Mouse (Mus musculus) cerebral cortex, adult 2 months (tissue): ENCODE measurements around the gene Msi2.

Experiments used
- WGBS: fragments of 180-500 bp; shearing (Covaris S2); methylation state at CpG from one replicate; pipeline ENCODE4 v1.1.7; 2018; 5-methylcytosine and 5-hydroxymethylcytosine counted together

The Msi2 gene

DNA sequence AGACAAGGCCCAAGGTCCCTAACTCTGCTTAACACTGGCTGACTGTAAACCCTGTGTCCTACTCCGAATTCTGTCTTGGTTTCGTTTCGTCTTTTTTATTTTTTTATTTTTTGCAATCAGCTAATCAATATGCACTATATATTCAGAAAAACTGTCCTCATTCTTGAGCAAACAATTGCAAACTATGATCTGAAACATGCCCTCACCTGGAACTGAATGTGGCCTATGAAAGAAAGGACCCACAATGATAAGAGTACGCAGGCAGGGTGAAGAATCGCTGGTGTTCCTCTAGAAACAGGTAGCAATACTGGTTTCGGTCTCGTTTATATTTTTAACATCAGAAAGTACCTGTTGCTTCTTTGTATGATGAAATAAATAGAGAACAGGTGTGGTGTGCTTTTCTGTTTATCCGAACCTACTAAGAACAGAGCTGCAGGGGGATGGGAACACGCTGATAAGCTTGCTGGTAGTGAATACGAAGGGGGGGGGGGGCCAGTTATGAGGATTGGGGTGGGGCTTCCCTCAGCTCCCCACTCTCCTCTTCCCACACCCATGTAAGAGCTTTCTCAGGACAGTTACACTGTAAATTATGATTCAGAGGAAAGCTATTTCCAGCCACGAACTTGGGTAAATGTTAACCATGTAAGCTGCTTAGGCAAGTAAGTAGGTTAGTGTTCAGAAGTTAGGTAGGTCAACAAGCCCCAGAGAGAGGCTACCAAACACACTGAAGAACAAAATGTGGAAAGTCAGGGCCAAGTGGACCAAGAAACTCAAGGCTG, 103.6 kb downstream of the Msi2 start:
- WGBS, result 83% methylated on average over 11 of the region's 11 CpGs

- 54% methylated on average over 11 of the region's 11 CpGs for WGBS
Measured at GRCm38 (mm10) chr11:88613771-88614526, 104.4 kb downstream of the Msi2 start.

- 71% methylated on average over 6 of the region's 6 CpGs for WGBS
Measured at GRCm38 (mm10) chr11:88613008-88613407, 105.3 kb downstream of the Msi2 start.

- 87% methylated on average over 7 of the region's 7 CpGs for WGBS
Measured at GRCm38 (mm10) chr11:88612141-88612540, 106.2 kb downstream of the Msi2 start.

- 95% methylated on average over 6 of the region's 6 CpGs for WGBS
Measured at GRCm38 (mm10) chr11:88610809-88611208, 107.5 kb downstream of the Msi2 start.

GRCm38 (mm10) chr11:88610112-88610511, 108.2 kb downstream of the Msi2 start:
- 98% methylated on average over 1 of the region's 1 CpGs for WGBS

DNA sequence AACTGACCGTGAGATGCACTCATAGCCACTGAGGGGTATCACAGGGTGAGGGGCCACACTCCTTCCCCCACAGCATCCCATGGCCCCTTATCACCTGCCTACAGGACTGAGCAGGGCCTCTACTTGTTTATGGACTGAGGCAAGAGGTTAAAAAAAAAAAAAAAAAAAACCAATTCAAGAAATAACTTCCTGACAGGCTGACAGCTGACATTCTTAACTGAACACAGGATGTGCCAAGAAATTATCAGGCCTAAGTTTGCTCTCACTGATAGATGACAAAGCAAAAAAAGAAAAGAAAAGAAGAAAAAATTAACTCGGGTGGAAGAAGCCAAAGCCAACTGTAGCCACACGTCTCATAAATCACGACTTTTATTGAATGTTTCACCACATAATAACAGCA, 109.7 kb downstream of the Msi2 start:
- WGBS, result 64% methylated on average over 4 of the region's 4 CpGs

GRCm38 (mm10) chr11:88607725-88608383, 110.5 kb downstream of the Msi2 start:
- WGBS, result 76% methylated on average over 12 of the region's 12 CpGs

GRCm38 (mm10) chr11:88605771-88606170, 112.5 kb downstream of the Msi2 start:
- WGBS, result 80% methylated on average over 6 of the region's 6 CpGs

DNA sequence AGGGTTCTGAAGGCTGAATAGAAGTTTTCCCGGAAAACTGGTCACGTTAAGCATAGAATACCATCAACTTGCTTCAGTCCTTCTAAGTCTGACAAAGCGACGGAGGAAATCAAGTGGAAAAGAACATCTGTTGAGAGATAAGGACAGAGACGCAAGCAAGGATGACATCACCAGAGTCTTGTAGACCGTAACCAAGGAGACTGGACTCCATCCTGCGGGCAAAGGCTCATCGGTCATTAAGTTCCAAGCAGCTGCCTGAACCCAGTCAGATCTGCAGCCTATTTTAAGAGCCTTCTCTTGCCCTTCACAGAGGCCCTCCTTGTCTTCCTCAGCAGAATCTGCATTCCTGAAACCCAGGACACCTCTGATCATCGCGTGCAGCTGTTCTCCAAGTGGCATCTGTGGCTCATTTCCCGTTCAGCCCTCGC, 113.2 kb downstream of the Msi2 start:
- 77% methylated on average over 12 of the region's 12 CpGs for WGBS

GRCm38 (mm10) chr11:88604635-88605034, 113.7 kb downstream of the Msi2 start:
- 75% methylated on average over 2 of the region's 2 CpGs for WGBS

GRCm38 (mm10) chr11:88603366-88603765, 114.9 kb downstream of the Msi2 start:
- WGBS, result 89% methylated on average over 11 of the region's 11 CpGs

GRCm38 (mm10) chr11:88602471-88603120, 115.7 kb downstream of the Msi2 start:
- 84% methylated on average over 7 of the region's 7 CpGs for WGBS

DNA sequence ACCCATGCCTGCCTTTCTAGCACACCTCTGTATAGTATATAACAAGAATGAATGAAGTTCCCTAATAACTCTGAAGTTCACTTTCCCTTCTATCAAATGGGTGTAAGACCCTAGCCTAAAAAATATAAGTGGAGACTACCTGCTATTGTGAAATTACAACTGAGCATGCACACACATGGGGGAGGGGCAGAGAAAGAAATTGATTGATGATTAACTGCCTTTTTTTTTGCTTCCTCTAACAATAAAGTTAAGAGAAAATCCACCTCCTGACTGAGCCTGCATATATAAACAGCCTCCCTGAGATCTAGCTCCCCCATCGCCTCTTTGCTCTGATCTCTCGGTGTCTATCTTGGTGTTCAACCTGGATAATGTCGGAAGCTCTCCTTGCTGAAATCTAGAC, 118.1 kb downstream of the Msi2 start:
- WGBS, result 95% methylated on average over 3 of the region's 3 CpGs

DNA sequence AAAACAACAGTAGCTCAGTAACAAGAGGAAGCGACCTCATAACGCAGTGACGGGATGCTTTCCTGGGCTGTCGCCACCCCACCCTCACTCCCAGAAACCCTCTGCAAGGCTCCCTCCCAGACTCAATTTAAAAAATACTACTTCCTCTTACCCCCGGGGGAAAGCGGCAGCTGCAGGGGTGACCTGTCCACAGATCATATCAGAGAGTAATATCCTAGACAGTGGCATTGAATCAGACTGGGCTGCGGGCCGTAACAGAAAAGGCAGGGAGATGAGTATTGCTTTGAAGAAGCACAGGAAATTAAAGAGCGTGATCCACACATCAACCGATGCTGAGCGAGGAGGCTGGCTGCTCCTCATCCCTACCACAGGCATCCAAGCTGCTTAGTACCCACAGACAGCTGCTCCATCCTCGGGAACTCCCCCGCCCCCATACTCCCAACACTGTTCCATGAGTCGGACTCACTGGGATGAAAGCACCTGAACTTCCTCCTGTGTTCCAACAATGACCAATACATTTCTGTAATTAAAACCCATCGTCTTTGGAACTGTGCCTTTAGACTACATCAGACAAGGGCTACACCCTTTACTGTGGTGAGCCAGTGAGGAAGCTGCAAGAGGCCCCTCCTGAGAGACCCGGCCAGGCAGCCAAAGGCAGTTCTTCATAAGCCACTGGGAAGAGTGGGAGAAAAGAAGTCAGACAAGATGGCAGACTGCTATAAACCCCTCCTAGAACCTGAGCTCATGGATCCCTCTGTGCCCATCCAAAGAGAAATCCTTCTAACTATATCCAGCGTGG, 118.8 kb downstream of the Msi2 start:
- WGBS, result 47% methylated on average over 17 of the region's 17 CpGs

DNA sequence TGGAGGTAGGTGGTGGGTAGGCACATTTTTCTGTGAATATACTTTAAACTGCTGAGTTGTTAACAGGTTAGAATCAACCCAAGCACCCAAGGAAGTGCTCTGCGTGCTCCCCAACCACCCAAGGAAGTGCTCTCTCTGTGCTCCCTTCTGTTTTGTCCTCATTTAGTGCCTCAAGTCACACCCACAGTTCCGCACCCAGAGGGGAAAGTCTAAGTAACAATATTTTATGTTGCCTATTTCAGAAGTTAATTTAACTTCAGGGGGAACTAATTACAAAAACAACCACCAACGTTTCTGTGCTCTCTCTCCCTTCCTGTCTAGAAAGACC, 119.5 kb downstream of the Msi2 start:
- 54% methylated on average over 3 of the region's 3 CpGs for WGBS

DNA sequence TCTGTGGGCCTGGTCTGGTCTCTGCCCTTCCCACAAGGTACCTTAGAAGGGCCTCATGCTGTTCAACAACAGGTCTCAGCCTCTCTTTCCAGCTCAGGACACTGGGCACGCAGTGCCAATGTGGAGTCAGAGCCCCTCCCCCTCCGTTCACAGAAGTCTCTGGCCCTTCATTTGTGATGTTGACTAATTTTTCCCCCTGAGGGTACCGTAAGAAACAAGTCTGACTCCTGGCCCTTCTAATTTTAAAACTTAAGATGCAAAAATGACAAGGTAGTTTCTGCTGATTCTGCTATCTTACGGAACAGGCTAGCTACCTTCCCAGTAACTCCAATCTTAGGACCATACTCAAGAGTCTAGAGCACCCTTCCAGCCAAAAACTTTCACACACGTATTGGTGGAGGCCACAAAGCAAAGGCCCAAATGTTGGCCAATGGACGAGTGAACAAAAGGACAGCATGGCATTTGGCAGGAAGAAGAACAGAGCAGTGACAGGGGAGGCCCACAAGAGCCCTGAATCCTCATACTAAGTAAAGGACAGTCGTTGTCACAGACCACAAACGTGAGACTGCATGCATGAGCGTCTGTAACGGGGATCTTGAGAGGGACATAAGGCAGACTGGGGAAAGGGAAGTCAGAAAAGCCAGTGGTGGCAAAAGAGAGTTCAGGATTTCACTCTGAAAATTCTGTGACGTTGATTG, 120.0 kb downstream of the Msi2 start:
- 70% methylated on average over 11 of the region's 11 CpGs for WGBS

DNA sequence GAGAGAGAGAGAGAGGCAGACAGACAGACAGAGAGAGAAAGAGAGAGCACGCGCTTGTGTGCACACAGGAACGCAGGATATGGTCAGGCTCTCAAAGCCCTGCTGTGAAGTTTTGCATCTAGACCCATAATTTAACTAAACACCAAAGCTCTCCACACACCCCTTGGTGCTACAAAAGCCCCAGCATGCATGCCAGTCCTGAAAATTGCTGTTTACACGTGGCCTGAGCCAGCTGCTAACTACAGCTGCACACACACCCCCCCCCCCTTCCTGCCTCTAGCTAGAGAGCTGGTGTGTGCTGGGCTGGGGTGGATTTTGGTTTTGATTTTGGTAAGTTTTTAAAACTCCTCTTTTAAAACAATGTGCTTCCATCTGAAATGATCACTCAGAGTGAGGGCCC, 122.7 kb downstream of the Msi2 start:
- 83% methylated on average over 4 of the region's 4 CpGs for WGBS

- WGBS, result 84% methylated on average over 13 of the region's 13 CpGs
Measured at GRCm38 (mm10) chr11:88594804-88595611, 123.3 kb downstream of the Msi2 start.

GRCm38 (mm10) chr11:88594010-88594409, 124.3 kb downstream of the Msi2 start:
- WGBS, result 44% methylated on average over 8 of the region's 8 CpGs
